Mouse (Mus musculus) urinary bladder, adult 18-20 months (tissue): ENCODE results near the gene Ctxn1.

Source experiments
- DNase-seq, 2 experiments: peaks; one replicate each; pipeline ENCODE4 v3.0.0; 2022; ENCODE audit warnings: low spot score in 2 of 2, mixed read lengths in 2 of 2

Ctxn1 gene

GRCm38 (mm10) chr8:4214006-4214980 is 44.8 kb downstream of the Ctxn1 start:
- peak; percentile 60 to 67 for DNase-seq

- peak; percentile 57 to 76 for DNase-seq
Measured at GRCm38 (mm10) chr8:4213210-4214005, 45.7 kb downstream of the Ctxn1 start.

- no peak for DNase-seq
Measured at GRCm38 (mm10) chr8:4212809-4213209, 46.3 kb downstream of the Ctxn1 start.

GRCm38 (mm10) chr8:4211097-4211496 is 48.0 kb downstream of the Ctxn1 start:
- DNase-seq = no peak
